Mouse (Mus musculus) CD4-positive, CD25-positive, alpha-beta regulatory T cell, adult 4 months (primary cell): ENCODE results near the gene Acpp. TPM values are rescaled to one million over a fixed set of nuclear protein-coding genes. Genes with fewer than 3 reads are reported as not detected.

Experiments used
- ATAC-seq: one replicate; pipeline ENCODE4 v1.8.0; 2017
- polyA plus RNA-seq, 2 experiments: library from polyadenylated mRNA; unstranded; fragments of 100-300 nt; shearing (Covaris generic); gene quantifications; one replicate each; pipeline ENCODE4 v1.2.1; 2017

Acpp gene
- polyA plus RNA-seq, 2 experiments from 2014 or later, result 2.1 to 4.6 TPM

GRCm38 (mm10) chr9:104304800-104305199 lies 32.7 kb downstream of the Acpp start:
- no peak for ATAC-seq

GRCm38 (mm10) chr9:104304376-104304775 lies 33.2 kb downstream of the Acpp start:
- no peak for ATAC-seq

- no peak for ATAC-seq
Measured at GRCm38 (mm10) chr9:104300569-104300968, 37.0 kb downstream of the Acpp start.

GRCm38 (mm10) chr9:104297041-104297440 lies 40.5 kb downstream of the Acpp start:
- no peak for ATAC-seq

- ATAC-seq, result no peak
Measured at GRCm38 (mm10) chr9:104284934-104285333, 52.6 kb downstream of the Acpp start.

GRCm38 (mm10) chr9:104282536-104282935 lies 55.0 kb downstream of the Acpp start:
- ATAC-seq, result no peak

- ATAC-seq, result no peak
Measured at GRCm38 (mm10) chr9:104281737-104282136, 55.8 kb downstream of the Acpp start.

GRCm38 (mm10) chr9:104280725-104281495 lies 56.6 kb downstream of the Acpp start:
- no peak for ATAC-seq

GRCm38 (mm10) chr9:104277528-104278162 lies 59.9 kb downstream of the Acpp start:
- ATAC-seq, result peak; percentile 58

GRCm38 (mm10) chr9:104275084-104275785 lies 62.3 kb downstream of the Acpp start:
- peak; percentile 74 for ATAC-seq

GRCm38 (mm10) chr9:104272057-104272456 lies 65.5 kb downstream of the Acpp start:
- ATAC-seq, result no peak

GRCm38 (mm10) chr9:104271642-104272041 lies 65.9 kb downstream of the Acpp start:
- ATAC-seq, result no peak

- ATAC-seq, result no peak
Measured at GRCm38 (mm10) chr9:104269944-104270343, 67.6 kb downstream of the Acpp start.

GRCm38 (mm10) chr9:104269349-104269871 lies 68.1 kb downstream of the Acpp start:
- ATAC-seq, result no peak

- ATAC-seq, result no peak
Measured at GRCm38 (mm10) chr9:104264567-104264966, 73.0 kb downstream of the Acpp start.

GRCm38 (mm10) chr9:104262823-104263352 lies 74.7 kb downstream of the Acpp start, which contains the start of gene Dnajc13:
Gene Dnajc13, minus strand, starts transcription at chr9:104262930.
- ATAC-seq, result peak; percentile 93

- peak; percentile 0 for ATAC-seq
Measured at GRCm38 (mm10) chr9:104262016-104262762, 75.4 kb downstream of the Acpp start.

- ATAC-seq, result no peak
Measured at GRCm38 (mm10) chr9:104260306-104260705, 77.2 kb downstream of the Acpp start.

- ATAC-seq, result no peak
Measured at GRCm38 (mm10) chr9:104256085-104256484, 81.5 kb downstream of the Acpp start.

GRCm38 (mm10) chr9:104254408-104255180 lies 83.0 kb downstream of the Acpp start:
- ATAC-seq, result no peak

- ATAC-seq, result no peak
Measured at GRCm38 (mm10) chr9:104252637-104253036, 84.9 kb downstream of the Acpp start.
